Mouse (Mus musculus): Measurements from ENCODE around the gene Smim6.

DNA sequence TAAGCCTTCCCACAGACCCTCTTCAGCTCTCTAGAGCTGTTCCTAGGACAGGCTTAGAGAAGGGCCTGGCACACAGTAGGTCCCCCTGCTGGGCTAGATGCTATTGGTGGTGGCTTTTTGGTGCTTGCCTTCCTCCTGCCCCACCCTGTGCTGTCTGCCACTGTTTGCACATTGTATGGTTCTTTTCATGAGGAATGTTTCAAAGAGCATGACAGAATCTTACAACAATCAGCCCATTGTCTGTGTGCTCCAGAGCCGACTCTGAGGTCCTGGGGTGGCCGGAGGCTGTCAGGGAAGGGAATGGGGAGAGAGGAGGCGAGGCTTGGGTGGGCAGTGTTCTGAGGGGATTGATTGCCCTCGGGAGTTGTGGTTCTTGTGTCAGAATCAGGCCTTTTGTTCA lies 44.6 kb downstream of the Smim6 start:
- TF ChIP-seq EP300 (IDR thresholded peaks at IDR 0.05; ENCODE audit: low read depth) (no peak), CTCF (IDR thresholded peaks at IDR 0.05; ENCODE audit: low read depth) (no peak)
